Mouse (Mus musculus) heart, embryonic 14.5 days (tissue): ENCODE measurements around the gene Btbd35f9. TPM values are rescaled to one million over a fixed set of nuclear protein-coding genes. Genes with fewer than 3 reads are reported as not detected.
"Not testable (repeated sequence)": the region's sequence is repeated elsewhere in the genome, so short reads cannot be mapped to it uniquely, and the experiment has no call there.

Experiments used
- ATAC-seq: fragments of 200-750 bp; cut with Nextera tagmentation; 2 replicates; pipeline ENCODE4 v1.8.0; 2017; ENCODE audit warnings: low read depth, moderate TSS enrichment; ENCODE audit not compliant: insufficient number of reproducible peaks, insufficient read depth, low FRiP score
- H3K27ac ChIP-seq, 2 experiments: fragments of 200-500 bp in 1 of 2; fragments of 300-500 bp in 1 of 2; sonication (generic) in 1 of 2; replicated peaks in 1 of 2; 2 replicates each; pipeline ENCODE4 v1.5.1; 2012 to 2014; ENCODE audit warnings: low read depth in 2 of 2, low read length in 2 of 2, control low read depth in 1 of 2, mild to moderate bottlenecking in 1 of 2, mixed read lengths in 1 of 2; ENCODE audit not compliant: control insufficient read depth in 1 of 2, insufficient read depth in 1 of 2
- H3K27me3 ChIP-seq: fragments of 300-500 bp; sonication (generic); 2 replicates; pipeline ENCODE4 v1.6.1; 2014; ENCODE audit warnings: mild to moderate bottlenecking, low read length, control low read depth; ENCODE audit not compliant: control insufficient read depth, insufficient read depth
- H3K36me3 ChIP-seq: fragments of 300-500 bp; sonication (generic); 2 replicates; pipeline ENCODE4 v1.6.1; 2014; ENCODE audit warnings: mild to moderate bottlenecking, control low read depth, low read length, mixed read lengths; ENCODE audit not compliant: control insufficient read depth, insufficient read depth
- H3K4me1 ChIP-seq, 2 experiments: fragments of 200-500 bp in 1 of 2; fragments of 300-500 bp in 1 of 2; sonication (generic) in 1 of 2; 2 replicates each; pipeline ENCODE4 v1.6.1; 2012 to 2014; ENCODE audit warnings: low read length in 2 of 2, control low read depth in 1 of 2, mixed read lengths in 1 of 2; ENCODE audit not compliant: control insufficient read depth in 2 of 2, insufficient read depth in 2 of 2
- H3K4me2 ChIP-seq: fragments of 300-500 bp; sonication (generic); 2 replicates; pipeline ENCODE4 v1.6.1; 2014; ENCODE audit warnings: mild to moderate bottlenecking, low read length
- H3K4me3 ChIP-seq, 2 experiments: fragments of 200-500 bp in 1 of 2; fragments of 300-500 bp in 1 of 2; sonication (generic) in 1 of 2; 2 replicates each; pipeline ENCODE4 v1.5.1; 2012 to 2014; ENCODE audit warnings: low read length in 2 of 2, mild to moderate bottlenecking in 2 of 2, control low read depth in 1 of 2, low read depth in 1 of 2, moderate library complexity in 1 of 2; ENCODE audit not compliant: control insufficient read depth in 1 of 2, insufficient read depth in 1 of 2
- H3K9ac ChIP-seq: fragments of 300-500 bp; sonication (generic); 2 replicates; pipeline ENCODE4 v1.6.1; 2014; ENCODE audit warnings: mild to moderate bottlenecking, low read length
- H3K9me3 ChIP-seq: fragments of 300-500 bp; sonication (generic); 2 replicates; pipeline ENCODE4 v1.6.1; 2016; ENCODE audit warnings: low read length, control low read depth; ENCODE audit not compliant: control insufficient read depth
- WGBS: fragments of 180-500 bp; shearing (Covaris S2); extraction: QIAGEN DNeasy Blood & Tissue Kit; methylation state at CpG from one replicate; pipeline ENCODE4 v1.1.7; 2014; 5-methylcytosine and 5-hydroxymethylcytosine counted together
- polyA plus RNA-seq: library from polyadenylated mRNA; unstranded; fragments of >200 nt; fragmentation: Nextera tagmentation; extraction: Ambion mirVana; gene quantifications from 2 replicates; pipeline ENCODE4 v1.2.1, GENCODE M21; 2014

Gene Btbd35f9
- not detected in 2 replicates for polyA plus RNA-seq

- not testable (repeated sequence) for H3K27ac ChIP-seq, H3K9ac ChIP-seq, H3K36me3 ChIP-seq, H3K27me3 ChIP-seq, ATAC-seq, H3K4me1 ChIP-seq, H3K9me3 ChIP-seq, H3K4me3 ChIP-seq, H3K4me2 ChIP-seq
- WGBS = no CpG with 5 or more reads among the region's 5 CpGs
Observed at GRCm38 (mm10) chrX:34161399-34161798, at the start of gene Btbd35f9. TSS of gene Btbd35f9 (minus strand) at chrX:34161499.

Other genes with a start within 250 kb of the Btbd35f9 start
- not detected in 2 replicates for gene Btbd35f6, start 205.0 kb downstream of the Btbd35f9 start, polyA plus RNA-seq
- not detected in 2 replicates for gene Gm21870, start 174.7 kb downstream of the Btbd35f9 start, polyA plus RNA-seq
- gene Spin2g, start 77.2 kb upstream of the Btbd35f9 start, polyA plus RNA-seq = not detected in 2 replicates